Mouse (Mus musculus) myocyte (in vitro differentiated cells): Measurements from ENCODE around the gene Rnf224. TPM values are rescaled to one million over a fixed set of nuclear protein-coding genes. Genes with fewer than 3 reads are reported as not detected.
A peak's percentile ranks its signal among the peaks of the same experiment; 100 is the strongest.

Source experiments
- H3K27me3 ChIP-seq: one replicate; pipeline ENCODE4 v1.6.1; 2011; ENCODE audit not compliant: control insufficient read depth, insufficient read depth, insufficient read length
- H3K36me3 ChIP-seq: one replicate; pipeline ENCODE4 v1.6.1; 2011; ENCODE audit not compliant: control insufficient read depth, insufficient read depth
- H3K4me2 ChIP-seq: one replicate; pipeline ENCODE4 v1.6.1; 2011; ENCODE audit warnings: low read depth, control low read depth
- H3K4me3 ChIP-seq: one replicate; pipeline ENCODE4 v1.5.1; 2011; ENCODE audit warnings: mild to moderate bottlenecking, control low read depth, moderate library complexity
- H3K79me2 ChIP-seq: one replicate; pipeline ENCODE4 v1.6.1; 2011; ENCODE audit not compliant: control insufficient read depth, insufficient read depth
- H3ac ChIP-seq: one replicate; pipeline ENCODE4 v1.6.1; 2011; ENCODE audit not compliant: control insufficient read depth, insufficient read length
- CEBPB ChIP-seq: IDR thresholded peaks from 2 replicates; pipeline ENCODE4 v1.6.1; 2011; ENCODE audit warnings: mild to moderate bottlenecking, moderate library complexity; ENCODE audit not compliant: poor library complexity, insufficient read depth, severe bottlenecking
- E2F4 ChIP-seq: IDR thresholded peaks from one replicate; pipeline ENCODE4 v1.6.1; 2011; ENCODE audit warnings: mild to moderate bottlenecking, control low read depth, moderate library complexity; ENCODE audit not compliant: insufficient read depth
- MAX ChIP-seq: IDR thresholded peaks from one replicate; pipeline ENCODE4 v1.6.1; 2011; ENCODE audit warnings: low read depth, mild to moderate bottlenecking, control low read depth
- MYOD1 ChIP-seq, 3 experiments: IDR thresholded peaks; one replicate each; pipeline ENCODE4 v1.6.1; 2011; ENCODE audit warnings: control low read depth in 2 of 3, low read depth in 2 of 3, mild to moderate bottlenecking in 2 of 3, moderate library complexity in 1 of 3; ENCODE audit not compliant: insufficient read length in 2 of 3, control insufficient read depth in 1 of 3
- MYOG ChIP-seq, 3 experiments: IDR thresholded peaks; one replicate each; pipeline ENCODE4 v1.6.1; 2011; ENCODE audit warnings: control low read depth in 2 of 3, low read depth in 2 of 3, mild to moderate bottlenecking in 2 of 3; ENCODE audit not compliant: insufficient read length in 2 of 3, control insufficient read depth in 1 of 3, insufficient read depth in 1 of 3
- POLR2A ChIP-seq: IDR thresholded peaks from one replicate; pipeline ENCODE4 v1.6.1; 2011; ENCODE audit warnings: low read depth, mild to moderate bottlenecking, control low read depth, moderate library complexity; ENCODE audit not compliant: insufficient read length
- POLR2AphosphoS2 ChIP-seq: IDR thresholded peaks from one replicate; pipeline ENCODE4 v1.6.1; 2011; ENCODE audit warnings: low read depth, control low read depth; ENCODE audit not compliant: insufficient read length
- REST ChIP-seq: IDR thresholded peaks from one replicate; pipeline ENCODE4 v1.6.1; 2011; ENCODE audit warnings: mild to moderate bottlenecking, control low read depth, moderate library complexity; ENCODE audit not compliant: insufficient read depth, insufficient read length
- SRF ChIP-seq: IDR thresholded peaks from one replicate; pipeline ENCODE4 v1.6.1; 2011; ENCODE audit warnings: low read depth; ENCODE audit not compliant: control insufficient read depth, insufficient read length
- TCF12 ChIP-seq: IDR thresholded peaks from one replicate; pipeline ENCODE4 v1.6.1; 2011; ENCODE audit warnings: mild to moderate bottlenecking, control low read depth; ENCODE audit not compliant: poor library complexity, insufficient read depth, severe bottlenecking
- TCF3 ChIP-seq: IDR thresholded peaks from one replicate; pipeline ENCODE4 v1.6.1; 2011; ENCODE audit warnings: low read depth, control low read depth; ENCODE audit not compliant: insufficient read length
- USF1 ChIP-seq: IDR thresholded peaks from one replicate; pipeline ENCODE4 v1.6.1; 2011; ENCODE audit warnings: low read depth, mild to moderate bottlenecking, control low read depth, moderate library complexity
- polyA plus RNA-seq: library from polyadenylated mRNA; unstranded; fragments of >200 nt; fragmentation: generic; extraction: Trizol; gene quantifications from one replicate; pipeline ENCODE4 v1.2.1, GENCODE M21; 2012; ENCODE audit warnings: missing spikeins

The Rnf224 gene
- polyA plus RNA-seq, 1 experiment = not detected

GRCm38 (mm10) chr2:25228431-25228889 lies 8.1 kb downstream of the Rnf224 start:
- peak overlapping the region; percentile 75 for H3K4me2 ChIP-seq
- no peak overlapping the region for H3ac ChIP-seq
- H3K27me3 ChIP-seq = peaks cover 37% of the 10 kb centered on the region
- peaks cover 6% of the 10 kb centered on the region for H3K79me2 ChIP-seq
- peaks cover 3% of the 10 kb centered on the region for H3K36me3 ChIP-seq
- TF ChIP-seq E2F4 (no peak), CEBPB (peak; percentile 84)
- H3K4me3 ChIP-seq = peak overlapping the region; percentile 6

- Histone ChIP-seq H3K27me3 (peaks cover 26% of the 10 kb centered on the region), H3K36me3 (peaks cover 9% of the 10 kb centered on the region), H3K4me3 (no peak overlapping the region), H3K79me2 (peaks cover 11% of the 10 kb centered on the region), H3K4me2 (peak overlapping the region; percentile 45), H3ac (no peak overlapping the region)
- TF ChIP-seq POLR2A (no peak), REST (no peak), E2F4 (no peak), SRF (no peak), TCF12 (no peak), MAX (no peak), POLR2AphosphoS2 (no peak), CEBPB (no peak), USF1 (no peak), MYOD1 (IDR thresholded peaks at IDR 0.05; ENCODE audit: control insufficient read depth in 1 of 3, insufficient read length in 2 of 3, low read depth in 2 of 3) (no peak), MYOG (IDR thresholded peaks at IDR 0.05; ENCODE audit: control insufficient read depth in 1 of 3, insufficient read depth in 1 of 3, insufficient read length in 2 of 3, low read depth in 2 of 3) (no peak), TCF3 (no peak)
These were observed 9.2 kb downstream of the Rnf224 start for GRCm38 (mm10) chr2:25227406-25227805.

- TF ChIP-seq MYOD1 (IDR thresholded peaks at IDR 0.05; ENCODE audit: control insufficient read depth in 1 of 3, insufficient read length in 2 of 3, low read depth in 2 of 3) (peak in 2 of 3 experiments; percentile 91 to 92), POLR2A (peak; percentile 47), REST (no peak), SRF (no peak), MYOG (IDR thresholded peaks at IDR 0.05; ENCODE audit: control insufficient read depth in 1 of 3, insufficient read depth in 1 of 3, insufficient read length in 2 of 3, low read depth in 2 of 3) (peak; percentile 70 to 97 (median 94)), MAX (no peak), TCF3 (peak; percentile 45), USF1 (no peak), CEBPB (no peak), TCF12 (no peak), POLR2AphosphoS2 (no peak), E2F4 (no peak)
- peaks cover 21% of the 10 kb centered on the region for H3K27me3 ChIP-seq
- H3K36me3 ChIP-seq = peaks cover 15% of the 10 kb centered on the region
- H3K4me2 ChIP-seq = peak overlapping the region; percentile 45
- H3ac ChIP-seq = no peak overlapping the region
- peaks cover 11% of the 10 kb centered on the region for H3K79me2 ChIP-seq
- H3K4me3 ChIP-seq = no peak overlapping the region
These were observed 9.7 kb downstream of the Rnf224 start for GRCm38 (mm10) chr2:25226864-25227263.

- Histone ChIP-seq H3K79me2 (peaks cover 11% of the 10 kb centered on the region), H3K27me3 (peaks cover 11% of the 10 kb centered on the region), H3ac (no peak overlapping the region), H3K4me2 (peak overlapping the region; percentile 76), H3K4me3 (peak overlapping the region; percentile 99), H3K36me3 (peaks cover 23% of the 10 kb centered on the region)
- no peak for TF ChIP-seq MAX
- no peak for TF ChIP-seq POLR2AphosphoS2
- no peak for TF ChIP-seq TCF3
- TF ChIP-seq CEBPB = no peak
- TF ChIP-seq E2F4 = no peak
- no peak for TF ChIP-seq SRF
These were observed 10.7 kb downstream of the Rnf224 start for GRCm38 (mm10) chr2:25225811-25226379.
